Mouse (Mus musculus): Measurements from ENCODE around the gene Fbn1. TPM values are rescaled to one million over a fixed set of nuclear protein-coding genes. Genes with fewer than 3 reads are reported as not detected.

Fbn1 gene
- total and polyA plus RNA-seq, 3 experiments = 0.04 to 0.17 (median 0.09) TPM

DNA sequence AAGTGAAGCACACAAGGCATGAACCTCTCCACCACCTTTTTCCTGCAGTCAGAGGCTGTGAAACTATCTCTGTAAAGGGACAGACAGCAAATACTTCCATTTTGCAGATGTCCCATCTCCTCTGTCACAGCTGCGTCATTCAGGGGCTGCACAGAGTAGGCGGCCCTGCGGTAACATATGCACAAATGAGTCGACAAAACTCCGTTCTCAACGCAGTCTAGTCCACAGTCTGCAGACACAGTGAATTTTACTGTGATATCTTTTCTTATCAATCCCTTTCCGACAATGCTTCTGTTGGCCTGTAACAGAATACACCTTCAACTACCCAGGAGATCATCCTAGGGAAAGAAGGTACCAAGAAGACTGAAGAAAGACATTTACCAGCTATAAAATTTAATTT lies 9.6 kb downstream of the Fbn1 start:
- Histone ChIP-seq H3K36me3 (replicated peaks in 1 of 2; ENCODE audit: control insufficient read depth in 1 of 2, insufficient read depth in 1 of 2, low read length in 1 of 2) (no peaks in the 10 kb centered on the region), H3K4me2 (ENCODE audit: insufficient read depth, low read depth, poor library complexity, severe bottlenecking) (no peak overlapping the region), H3K27me3 (replicated peaks) (no peaks in the 10 kb centered on the region), H3K9me3 (replicated peaks; ENCODE audit: low read length) (no peaks in the 10 kb centered on the region), H3K79me2 (replicated peaks; ENCODE audit: control insufficient read depth, extremely low read depth, insufficient read depth, poor library complexity, severe bottlenecking) (no peaks in the 10 kb centered on the region), H3K4me1 (ENCODE audit: control insufficient read depth in 1 of 2, insufficient read depth in 2 of 2) (peaks cover 0 to 5% of the 10 kb centered on the region in 2 experiments; a peak in 1 of 4 replicates), H3K9ac (ENCODE audit: insufficient read depth, low read depth) (no peak overlapping the region), H3K4me3 (replicated peaks in 1 of 3; ENCODE audit: low read depth in 2 of 3, low read length in 2 of 3, poor library complexity in 1 of 3) (no peak overlapping the region), H3K27ac (ENCODE audit: insufficient read depth, low read depth) (no peak overlapping the region)
- no peak for TF ChIP-seq JUN (IDR thresholded peaks at IDR 0.05; ENCODE audit: insufficient read depth, low read depth, low read length)
- in situ Hi-C loops (cut with MboI; ENCODE audit: low pct_ligation_motif_present, low pct_unique_long_range_greater_than_20kb, low sequenced_read_pairs) (no loop called here), dilution Hi-C loops (cut with MboI; ENCODE audit: extremely low pct_ligation_motif_present, extremely low pct_unique_long_range_greater_than_20kb, low sequenced_read_pairs) (no loop called here)
- DNase-seq (ENCODE audit: extremely low read depth) = no peak

DNA sequence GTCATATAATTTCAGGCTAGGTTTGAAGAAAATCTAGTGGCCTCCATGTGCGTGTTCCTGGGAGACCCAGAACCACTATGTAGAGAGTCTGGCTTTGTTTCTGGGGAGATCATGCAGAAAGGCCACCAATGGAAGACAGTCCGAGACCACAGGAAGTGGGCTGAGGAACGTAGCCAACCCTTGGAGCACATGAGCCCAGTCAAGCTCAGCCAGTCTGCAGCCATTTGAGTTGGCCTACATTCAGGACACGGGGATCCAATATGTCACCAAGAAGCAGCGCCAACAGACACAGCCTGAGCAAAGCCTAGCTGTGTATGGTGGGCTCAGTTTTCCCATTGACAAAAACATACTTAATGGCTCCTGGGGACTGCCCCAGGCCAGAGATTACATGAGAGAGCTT lies 11.1 kb downstream of the Fbn1 start:
- in situ Hi-C loops (cut with MboI; ENCODE audit: low pct_ligation_motif_present, low pct_unique_long_range_greater_than_20kb, low sequenced_read_pairs) (no loop called here), dilution Hi-C loops (cut with MboI; ENCODE audit: extremely low pct_ligation_motif_present, extremely low pct_unique_long_range_greater_than_20kb, low sequenced_read_pairs) (no loop called here)
- TF ChIP-seq TBP (conservative IDR thresholded peaks at IDR 0.05; ENCODE audit: low read depth, low read length) = no peak
- no peak for TF ChIP-seq ZKSCAN1 (IDR thresholded peaks at IDR 0.05; ENCODE audit: borderline replicate concordance, low read depth, low read length)
- no peak for TF ChIP-seq RAD21 (IDR thresholded peaks at IDR 0.05; ENCODE audit: low read depth, low read length)
- TF ChIP-seq HCFC1 (IDR thresholded peaks at IDR 0.05; ENCODE audit: low read depth, low read length) = no peak
- no peak for TF ChIP-seq RCOR1 (conservative IDR thresholded peaks at IDR 0.05; ENCODE audit: low read depth, low read length)
- TF ChIP-seq KAT2A (IDR thresholded peaks at IDR 0.05; ENCODE audit: insufficient replicate concordance, low read length) = no peak
- no peak for TF ChIP-seq EP300 (IDR thresholded peaks at IDR 0.05; ENCODE audit: low read length)
- no peak for TF ChIP-seq E2F4 (IDR thresholded peaks at IDR 0.05; ENCODE audit: insufficient replicate concordance, low read depth, low read length)
- no peak for TF ChIP-seq SMC3 (IDR thresholded peaks at IDR 0.05; ENCODE audit: low read depth, low read length)
- TF ChIP-seq GABPA (IDR thresholded peaks at IDR 0.05; ENCODE audit: insufficient replicate concordance, low read depth, low read length) = no peak
- no peak for TF ChIP-seq NELFE (IDR thresholded peaks at IDR 0.05; ENCODE audit: low read depth, low read length)
- no peak for TF ChIP-seq ZMIZ1 (IDR thresholded peaks at IDR 0.05; ENCODE audit: low read depth, low read length)
- no peak for TF ChIP-seq MXI1 (IDR thresholded peaks at IDR 0.05; ENCODE audit: low read depth, low read length)
- no peak for TF ChIP-seq ELF1 (IDR thresholded peaks at IDR 0.05; ENCODE audit: low read depth, low read length)
- no peak for TF ChIP-seq POLR2AphosphoS2 (IDR thresholded peaks at IDR 0.05; ENCODE audit: low read depth, low read length)
- Histone ChIP-seq H3K27me3 (replicated peaks) (no peaks in the 10 kb centered on the region), H3K9ac (ENCODE audit: insufficient read depth, low read depth) (no peak overlapping the region), H3K9me3 (replicated peaks; ENCODE audit: low read length) (no peaks in the 10 kb centered on the region), H3K36me3 (replicated peaks in 1 of 2; ENCODE audit: control insufficient read depth in 1 of 2, insufficient read depth in 1 of 2, low read length in 1 of 2) (no peaks in the 10 kb centered on the region), H3K79me2 (replicated peaks; ENCODE audit: control insufficient read depth, extremely low read depth, insufficient read depth, poor library complexity, severe bottlenecking) (no peaks in the 10 kb centered on the region), H3K4me3 (replicated peaks in 1 of 3; ENCODE audit: low read depth in 2 of 3, low read length in 2 of 3, poor library complexity in 1 of 3) (no peak overlapping the region), H3K27ac (ENCODE audit: insufficient read depth, low read depth) (no peak overlapping the region), H3K4me1 (ENCODE audit: control insufficient read depth in 1 of 2, insufficient read depth in 2 of 2) (peaks cover 3 to 5% of the 10 kb centered on the region in 2 experiments; a peak in 2 of 4 replicates), H3K4me2 (ENCODE audit: insufficient read depth, low read depth, poor library complexity, severe bottlenecking) (no peak overlapping the region)
- DNase-seq (ENCODE audit: extremely low read depth) = no peak
